31 mouse cellular contexts compared by ENCODE assay signal in genomic region chr9:121807546-121807945, GRCm38 (mm10). TPM values are rescaled to one million over a fixed set of nuclear protein-coding genes. Genes with fewer than 3 reads are reported as not detected.
DNase-seq lines count a peak whose midpoint lies in the region; ATAC-seq and TF ChIP-seq lines count a peak whose summit lies in the region.
"Had no signal": no experiment of that assay in that cellular context is flagged by ENCODE, and none has a peak within 500 bp of the region (broad histone marks: within the 10 kb centered on the region; RNA-seq: fewer than 3 reads in every experiment).

No protein-coding gene starts in this region.

- H3K9ac ChIP-seq in hindbrain, postnatal 0 days (replicated peaks; ENCODE audit: low read length), result no peak overlapping the region
- H3K9ac ChIP-seq in hindbrain, embryonic 16.5 days (ENCODE audit: low read depth, low read length), result no peak overlapping the region
- H3K9ac ChIP-seq in midbrain, embryonic 11.5 days (ENCODE audit: low read length), result no peak overlapping the region
- H3K9ac ChIP-seq in midbrain, embryonic 13.5 days (replicated peaks), result no peak overlapping the region
- H3K9ac ChIP-seq in neural tube, embryonic 15.5 days (replicated peaks), result no peak overlapping the region
- H3K9ac ChIP-seq: embryonic facial prominence, embryonic 12.5 days; forebrain, postnatal 0 days; lung, embryonic 15.5 days; midbrain, embryonic 15.5 days had no signal

- H3K4me1 ChIP-seq in hindbrain, postnatal 0 days (ENCODE audit: insufficient read depth, low read length), result peaks cover 16% of the 10 kb centered on the region
- H3K4me1 ChIP-seq in hindbrain, embryonic 16.5 days (ENCODE audit: control insufficient read depth, insufficient read depth, low read depth, low read length), result peaks cover 18% of the 10 kb centered on the region
- H3K4me1 ChIP-seq in midbrain, embryonic 11.5 days (ENCODE audit: control insufficient read depth, insufficient read depth, low read length), result peaks cover 14% of the 10 kb centered on the region
- H3K4me1 ChIP-seq in midbrain, embryonic 13.5 days (replicated peaks), result peaks cover 41% of the 10 kb centered on the region
- peaks cover 37% of the 10 kb centered on the region for H3K4me1 ChIP-seq in neural tube, embryonic 15.5 days

- H3K4me2 ChIP-seq in hindbrain, postnatal 0 days (ENCODE audit: low read depth, low read length), result no peak overlapping the region
- no peak overlapping the region for H3K4me2 ChIP-seq in hindbrain, embryonic 16.5 days (ENCODE audit: low read length)
- no peak overlapping the region for H3K4me2 ChIP-seq in midbrain, embryonic 11.5 days
- H3K4me2 ChIP-seq in midbrain, embryonic 13.5 days (replicated peaks), result no peak overlapping the region
- no peak overlapping the region for H3K4me2 ChIP-seq in neural tube, embryonic 15.5 days
- H3K4me2 ChIP-seq: embryonic facial prominence, embryonic 12.5 days; heart, embryonic 11.5 days; lung, embryonic 15.5 days; midbrain, embryonic 15.5 days had no signal

- 0 out of 2 replicates have a peak overlapping the region, but pooled peaks have one; percentile 24 for H3K27ac ChIP-seq in gastrocnemius, adult 2 months
- 0 out of 2 replicates have a peak overlapping the region, but pooled peaks have one; percentile 11 for H3K27ac ChIP-seq in hindbrain, postnatal 0 days
- H3K27ac ChIP-seq in hindbrain, embryonic 16.5 days (ENCODE audit: low read depth, low read length), result no peak overlapping the region
- no peak overlapping the region for H3K27ac ChIP-seq in midbrain, embryonic 11.5 days (ENCODE audit: low read depth, low read length)
- H3K27ac ChIP-seq in midbrain, embryonic 13.5 days, result no peak overlapping the region
- peak overlapping the region; percentile 41; the same call in 1 of the 2 replicates for H3K27ac ChIP-seq in neural tube, embryonic 15.5 days (replicated peaks)
- H3K27ac ChIP-seq: embryonic facial prominence, embryonic 12.5 days; lung, embryonic 15.5 days; midbrain, embryonic 15.5 days had no signal

- ATAC-seq in hindbrain, postnatal 0 days, result no peak
- no peak for ATAC-seq in hindbrain, embryonic 16.5 days
- ATAC-seq in midbrain, embryonic 11.5 days (ENCODE audit: low FRiP score), result no peak
- no peak for ATAC-seq in midbrain, embryonic 13.5 days
- ATAC-seq in neural tube, embryonic 15.5 days (ENCODE audit: low FRiP score), result no peak
- ATAC-seq: forebrain, postnatal 0 days; inflammation-experienced regulatory T-cells, adult 6 months; midbrain, embryonic 15.5 days; Patski had no signal

- H3K36me3 ChIP-seq in hindbrain, postnatal 0 days (ENCODE audit: insufficient read depth, low read length), result no peaks in the 10 kb centered on the region
- no peaks in the 10 kb centered on the region for H3K36me3 ChIP-seq in hindbrain, embryonic 16.5 days (ENCODE audit: control insufficient read depth, insufficient read depth, low read length)
- H3K36me3 ChIP-seq in midbrain, embryonic 11.5 days (ENCODE audit: control insufficient read depth, insufficient read depth, low read length), result no peaks in the 10 kb centered on the region
- no peaks in the 10 kb centered on the region for H3K36me3 ChIP-seq in midbrain, embryonic 13.5 days
- no peaks in the 10 kb centered on the region for H3K36me3 ChIP-seq in neural tube, embryonic 15.5 days
- H3K36me3 ChIP-seq: embryonic facial prominence, embryonic 12.5 days; lung, embryonic 15.5 days; midbrain, embryonic 15.5 days had no signal

- WGBS in hindbrain, postnatal 0 days, result 48% methylated on average over 1 of the region's 1 CpGs
- WGBS in hindbrain, embryonic 16.5 days, result 57% methylated on average over 1 of the region's 1 CpGs
- WGBS in midbrain, embryonic 11.5 days, result 69% methylated on average over 1 of the region's 1 CpGs
- WGBS in midbrain, embryonic 13.5 days, result 75% methylated on average over 1 of the region's 1 CpGs
- WGBS in neural tube, embryonic 15.5 days, result 72% methylated on average over 1 of the region's 1 CpGs

- DNase-seq in gastrocnemius, adult 2 months, result no peak
- no peak for DNase-seq in gastrocnemius, postnatal 25 days
- DNase-seq in hindbrain, postnatal 0 days (ENCODE audit: low spot score), result no peak
- DNase-seq in midbrain, embryonic 11.5 days (ENCODE audit: low spot score, missing footprints), result peak; percentile 67
- DNase-seq in adrenal gland, adult 18-20 months (ENCODE audit: low spot score in 2 of 2), result no peak
- DNase-seq: adrenal gland, postnatal 14 days; forebrain, postnatal 0 days; gastrocnemius, postnatal 10 days; kidney, adult 11 months; kidney, postnatal 14 days; layer of hippocampus, postnatal 36 days; liver; right cerebral cortex, postnatal 14 days; thymus, postnatal 4 days had no signal

- no peaks in the 10 kb centered on the region for H3K9me3 ChIP-seq in hindbrain, postnatal 0 days (ENCODE audit: low read length)
- no peaks in the 10 kb centered on the region for H3K9me3 ChIP-seq in hindbrain, embryonic 16.5 days (ENCODE audit: control insufficient read depth, low read length)
- H3K9me3 ChIP-seq in midbrain, embryonic 11.5 days (ENCODE audit: control insufficient read depth, low read length), result no peaks in the 10 kb centered on the region
- H3K9me3 ChIP-seq in midbrain, embryonic 13.5 days, result no peaks in the 10 kb centered on the region
- H3K9me3 ChIP-seq in neural tube, embryonic 15.5 days (replicated peaks), result no peaks in the 10 kb centered on the region
- H3K9me3 ChIP-seq: embryonic facial prominence, embryonic 12.5 days; lung, embryonic 15.5 days; midbrain, embryonic 15.5 days had no signal

- intact Hi-C loops in gastrocnemius, adult 2 months (cut with DNase I), result no loop called here

- no peak for TF ChIP-seq CTCF in gastrocnemius, adult 2 months (IDR thresholded peaks at IDR 0.05)
- no peak for TF ChIP-seq CTCF in hindbrain, postnatal 0 days (IDR thresholded peaks at IDR 0.05; ENCODE audit: low read depth)

- no peak overlapping the region for H3K4me3 ChIP-seq in gastrocnemius, adult 2 months
- H3K4me3 ChIP-seq in hindbrain, postnatal 0 days (ENCODE audit: low read length), result no peak overlapping the region
- no peak overlapping the region for H3K4me3 ChIP-seq in hindbrain, embryonic 16.5 days (ENCODE audit: low read length)
- H3K4me3 ChIP-seq in midbrain, embryonic 11.5 days (ENCODE audit: low read depth, low read length), result no peak overlapping the region
- H3K4me3 ChIP-seq in midbrain, embryonic 13.5 days (replicated peaks), result no peak overlapping the region
- no peak overlapping the region for H3K4me3 ChIP-seq in neural tube, embryonic 15.5 days (replicated peaks)
- H3K4me3 ChIP-seq: embryonic facial prominence, embryonic 12.5 days; lung, embryonic 15.5 days; midbrain, embryonic 15.5 days had no signal

- no peaks in the 10 kb centered on the region for H3K27me3 ChIP-seq in hindbrain, postnatal 0 days (ENCODE audit: insufficient read depth, low read length)
- no peaks in the 10 kb centered on the region for H3K27me3 ChIP-seq in hindbrain, embryonic 16.5 days (replicated peaks; ENCODE audit: control insufficient read depth, insufficient read depth, low read length)
- H3K27me3 ChIP-seq in midbrain, embryonic 11.5 days (ENCODE audit: control insufficient read depth, insufficient read depth, low read length), result no peaks in the 10 kb centered on the region
- H3K27me3 ChIP-seq in midbrain, embryonic 13.5 days, result no peaks in the 10 kb centered on the region
- no peaks in the 10 kb centered on the region for H3K27me3 ChIP-seq in neural tube, embryonic 15.5 days (replicated peaks)
- H3K27me3 ChIP-seq: embryonic facial prominence, embryonic 12.5 days; lung, embryonic 15.5 days; midbrain, embryonic 15.5 days; Patski had no signal

RNA-seq across cellular contexts. Expression of gene Hhatl, which starts 15.2 kb away (rescaled TPM):
- 100 to 1,000 TPM; 151 to 153 TPM for total RNA-seq in gastrocnemius, adult 2 months (2021)
- total RNA-seq in gastrocnemius, postnatal 25 days (2021), result 100 to 1,000 TPM; 193 to 201 TPM
- total RNA-seq in hindbrain, postnatal 0 days (2014; rRNA removed), result 1.2 and 1.8 TPM in 2 replicates
- polyA plus RNA-seq in hindbrain, postnatal 0 days (2015; fragmentation: Nextera tagmentation; extraction: Ambion mirVana), result 0.78 and 0.85 TPM in 2 replicates
- polyA plus RNA-seq in hindbrain, embryonic 16.5 days (2015; fragmentation: Nextera tagmentation; extraction: Ambion mirVana), result 0.50 and 0.55 TPM in 2 replicates
- polyA plus RNA-seq in midbrain, embryonic 11.5 days (2014; fragmentation: Nextera tagmentation; extraction: Ambion mirVana), result not detected in 2 replicates
- 0.24 TPM in 1 of 2 replicates, not detected in the other for polyA plus RNA-seq in midbrain, embryonic 13.5 days (2015; fragmentation: Nextera tagmentation; extraction: Ambion mirVana)
- polyA plus RNA-seq in neural tube, embryonic 15.5 days (2015; fragmentation: Nextera tagmentation; extraction: Ambion mirVana), result 0.38 and 0.64 TPM in 2 replicates
- total RNA-seq in adrenal gland, adult 18-20 months (2021), result not detected
- total RNA-seq: adrenal gland, postnatal 14 days; granulocyte monocyte progenitor cell, adult 5-6 weeks; hematopoietic stem cell, adult 5-6 weeks; megakaryocyte progenitor cell, adult 5-6 weeks; MEL had no signal
- polyA plus RNA-seq: inflammation-experienced regulatory T-cells, adult 6 months; kidney, embryonic 14.5 days; limb, embryonic 11.5 days; Patski had no signal

RNA-seq across cellular contexts. Expression of gene Klhl40, which starts 30.1 kb away (rescaled TPM):
- 100 to 1,000 TPM; 103 to 120 TPM for total RNA-seq in gastrocnemius, adult 2 months (2021)
- total RNA-seq in gastrocnemius, postnatal 25 days (2021), result 100 to 1,000 TPM; 116 to 215 TPM
- total RNA-seq in hindbrain, postnatal 0 days (2014; rRNA removed), result 2.1 and 4.1 TPM in 2 replicates
- 2.3 and 2.4 TPM in 2 replicates for polyA plus RNA-seq in hindbrain, postnatal 0 days (2015; fragmentation: Nextera tagmentation; extraction: Ambion mirVana)
- polyA plus RNA-seq in hindbrain, embryonic 16.5 days (2015; fragmentation: Nextera tagmentation; extraction: Ambion mirVana), result 1.9 and 3.3 TPM in 2 replicates
- 0.11 and 0.16 TPM in 2 replicates for polyA plus RNA-seq in midbrain, embryonic 11.5 days (2014; fragmentation: Nextera tagmentation; extraction: Ambion mirVana)
- polyA plus RNA-seq in midbrain, embryonic 13.5 days (2015; fragmentation: Nextera tagmentation; extraction: Ambion mirVana), result 0.43 and 0.69 TPM in 2 replicates
- polyA plus RNA-seq in neural tube, embryonic 15.5 days (2015; fragmentation: Nextera tagmentation; extraction: Ambion mirVana), result 2.7 and 3.6 TPM in 2 replicates
- total RNA-seq in adrenal gland, adult 18-20 months (2021), result under 1 TPM in 1 of 2 experiments, not detected in 1; 0.32 TPM
- total RNA-seq: adrenal gland, postnatal 14 days; hematopoietic stem cell, adult 5-6 weeks; megakaryocyte progenitor cell, adult 5-6 weeks; MEL had no signal
- polyA plus RNA-seq: inflammation-experienced regulatory T-cells, adult 6 months; Patski; small intestine, adult 2 months had no signal

RNA-seq across cellular contexts. Expression of gene Ccdc13, which starts 31.7 kb away (rescaled TPM):
- total RNA-seq in gastrocnemius, adult 2 months (2021), result under 1 TPM in 1 of 2 experiments, not detected in 1; 0.23 TPM
- total RNA-seq in gastrocnemius, postnatal 25 days (2021), result under 1 TPM; 0.32 to 0.46 TPM
- 3.7 and 5.6 TPM in 2 replicates for total RNA-seq in hindbrain, postnatal 0 days (2014; rRNA removed)
- polyA plus RNA-seq in hindbrain, postnatal 0 days (2015; fragmentation: Nextera tagmentation; extraction: Ambion mirVana), result 3.3 and 4.0 TPM in 2 replicates
- polyA plus RNA-seq in hindbrain, embryonic 16.5 days (2015; fragmentation: Nextera tagmentation; extraction: Ambion mirVana), result 2.8 and 3.6 TPM in 2 replicates
- 1.5 and 2.0 TPM in 2 replicates for polyA plus RNA-seq in midbrain, embryonic 11.5 days (2014; fragmentation: Nextera tagmentation; extraction: Ambion mirVana)
- polyA plus RNA-seq in midbrain, embryonic 13.5 days (2015; fragmentation: Nextera tagmentation; extraction: Ambion mirVana), result 2.8 and 5.0 TPM in 2 replicates
- polyA plus RNA-seq in neural tube, embryonic 15.5 days (2015; fragmentation: Nextera tagmentation; extraction: Ambion mirVana), result 2.1 and 4.0 TPM in 2 replicates
- total RNA-seq in adrenal gland, adult 18-20 months (2021), result under 1 TPM; 0.70 to 0.93 TPM
- total RNA-seq: granulocyte monocyte progenitor cell, adult 5-6 weeks; megakaryocyte progenitor cell, adult 5-6 weeks; MEL had no signal
- polyA plus RNA-seq: inflammation-experienced regulatory T-cells, adult 6 months; liver, embryonic 16.5 days had no signal

RNA-seq across cellular contexts. Expression of gene Zfp651, which starts 48.4 kb away (rescaled TPM):
- total RNA-seq in gastrocnemius, adult 2 months (2021), result 100 to 1,000 TPM; 127 to 157 TPM
- 100 to 1,000 TPM in 1 of 2 experiments, 10 to 100 TPM in 1; 78.3 to 101 TPM for total RNA-seq in gastrocnemius, postnatal 25 days (2021)
- 62.3 and 70.1 TPM in 2 replicates for total RNA-seq in hindbrain, postnatal 0 days (2014; rRNA removed)
- polyA plus RNA-seq in hindbrain, postnatal 0 days (2015; fragmentation: Nextera tagmentation; extraction: Ambion mirVana), result 23.6 and 25.5 TPM in 2 replicates
- polyA plus RNA-seq in hindbrain, embryonic 16.5 days (2015; fragmentation: Nextera tagmentation; extraction: Ambion mirVana), result 15.0 and 22.8 TPM in 2 replicates
- 5.0 and 5.9 TPM in 2 replicates for polyA plus RNA-seq in midbrain, embryonic 11.5 days (2014; fragmentation: Nextera tagmentation; extraction: Ambion mirVana)
- polyA plus RNA-seq in midbrain, embryonic 13.5 days (2015; fragmentation: Nextera tagmentation; extraction: Ambion mirVana), result 6.7 and 12.0 TPM in 2 replicates
- 27.9 and 36.3 TPM in 2 replicates for polyA plus RNA-seq in neural tube, embryonic 15.5 days (2015; fragmentation: Nextera tagmentation; extraction: Ambion mirVana)
- 10 to 100 TPM; 22.8 to 32.5 TPM for total RNA-seq in adrenal gland, adult 18-20 months (2021)
- total RNA-seq: granulocyte monocyte progenitor cell, adult 5-6 weeks had no signal

RNA-seq across cellular contexts. Expression of gene Higd1a, which starts 50.6 kb away (rescaled TPM):
- total RNA-seq in gastrocnemius, adult 2 months (2021), result 100 to 1,000 TPM in 1 of 2 experiments, 10 to 100 TPM in 1; 89.1 to 111 TPM
- total RNA-seq in gastrocnemius, postnatal 25 days (2021), result 100 to 1,000 TPM; 110 to 115 TPM
- 27.2 and 36.9 TPM in 2 replicates for total RNA-seq in hindbrain, postnatal 0 days (2014; rRNA removed)
- polyA plus RNA-seq in hindbrain, postnatal 0 days (2015; fragmentation: Nextera tagmentation; extraction: Ambion mirVana), result 191 and 197 TPM in 2 replicates
- polyA plus RNA-seq in hindbrain, embryonic 16.5 days (2015; fragmentation: Nextera tagmentation; extraction: Ambion mirVana), result 160 and 166 TPM in 2 replicates
- polyA plus RNA-seq in midbrain, embryonic 11.5 days (2014; fragmentation: Nextera tagmentation; extraction: Ambion mirVana), result 159 and 170 TPM in 2 replicates
- polyA plus RNA-seq in midbrain, embryonic 13.5 days (2015; fragmentation: Nextera tagmentation; extraction: Ambion mirVana), result 146 TPM in 2 replicates
- 149 and 169 TPM in 2 replicates for polyA plus RNA-seq in neural tube, embryonic 15.5 days (2015; fragmentation: Nextera tagmentation; extraction: Ambion mirVana)
- total RNA-seq in adrenal gland, adult 18-20 months (2021), result 100 to 1,000 TPM in 1 of 2 experiments, 10 to 100 TPM in 1; 89.4 to 116 TPM

Comparison
In these comparisons a context has a peak if more than half of its experiments do, and no peak if none do; other contexts are left out.
1. H3K27ac ChIP-seq: peak in gastrocnemius, adult 2 months (single experiment), hindbrain, postnatal 0 days (single experiment) and neural tube, embryonic 15.5 days (single experiment); none in hindbrain, embryonic 16.5 days (single experiment), midbrain, embryonic 11.5 days (single experiment) and midbrain, embryonic 13.5 days (single experiment).